Comparison of ENCODE assay signal across 8 mouse cellular contexts in the genomic region with DNA sequence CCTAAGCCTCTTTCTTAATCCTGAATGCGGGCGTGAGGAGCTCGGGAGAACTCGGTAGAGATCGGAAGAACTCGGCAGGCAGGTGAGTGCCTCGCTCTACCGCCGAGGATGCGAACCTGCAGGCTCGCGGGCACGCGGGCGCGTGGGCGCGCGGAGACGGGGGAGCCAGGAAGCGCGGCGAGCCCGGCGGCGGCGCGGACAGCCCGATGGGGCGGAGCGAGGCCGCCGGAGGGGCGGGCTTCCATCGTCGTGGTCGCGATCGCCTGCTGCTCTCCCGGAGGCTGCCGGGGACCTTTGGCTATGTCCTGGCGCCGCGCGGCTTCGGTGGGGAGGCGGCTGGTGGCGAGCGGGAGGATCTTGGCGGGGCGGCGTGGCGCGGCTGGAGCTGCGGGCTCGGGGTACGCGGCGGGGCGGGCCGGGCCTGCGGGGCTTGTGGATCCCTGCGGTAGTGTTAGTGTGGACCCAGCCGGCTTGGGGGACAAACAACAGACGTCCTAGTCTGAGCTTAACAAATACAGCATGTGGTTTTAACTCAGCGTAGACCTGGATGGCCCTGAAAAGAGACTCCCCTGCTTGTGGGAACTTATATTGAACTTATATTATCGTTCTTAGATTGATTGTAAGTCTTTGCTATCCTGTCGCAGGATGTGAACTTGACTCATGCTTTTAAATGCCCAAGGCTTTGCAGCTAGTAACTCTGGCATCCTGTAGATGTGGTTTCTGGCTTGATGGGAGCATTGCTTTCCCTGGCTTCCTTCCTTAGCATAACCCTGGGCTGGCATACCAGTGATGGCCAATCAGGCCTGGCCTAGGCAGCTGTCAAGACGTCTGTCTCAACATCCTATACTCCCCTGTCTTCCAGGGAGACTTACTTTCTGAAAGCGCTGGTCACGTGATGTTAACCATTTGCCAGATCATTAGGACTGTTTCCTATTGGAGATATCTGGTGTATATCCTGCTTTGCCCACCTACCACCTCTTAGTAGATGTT. TPM values are rescaled to one million over a fixed set of nuclear protein-coding genes. Genes with fewer than 3 reads are reported as not detected.
DNase-seq lines count a peak whose midpoint lies in the region; ATAC-seq lines count a peak whose summit lies in the region.

No protein-coding gene starts in this region.

- H3K27ac ChIP-seq in hindbrain, embryonic 15.5 days (replicated peaks): peak overlapping the region; percentile 93

- WGBS in hindbrain, embryonic 15.5 days: 1% methylated on average over 51 of the region's 71 CpGs

- peaks cover 12% of the 10 kb centered on the region for H3K4me1 ChIP-seq in hindbrain, embryonic 15.5 days (replicated peaks)

- H3K9ac ChIP-seq in hindbrain, embryonic 15.5 days: peak overlapping the region; percentile 82

- DNase-seq in R1 (ENCODE audit: low read depth, low spot score): peak; percentile 87
- DNase-seq in cerebellum, postnatal 36 days: peak; percentile 97
- peak; percentile 84 to 92 for DNase-seq in frontal cortex, postnatal 36 days (ENCODE audit: low spot score in 2 of 2)
- peak; percentile 80 for DNase-seq in left cerebral cortex, adult 11 months (ENCODE audit: low spot score)
- peak; percentile 91 to 93 for DNase-seq in lung, postnatal 4 days
- peak; percentile 67 for DNase-seq in retina, postnatal 7 days (ENCODE audit: low read depth, low spot score)
- DNase-seq in urinary bladder, adult 2 months (ENCODE audit: low spot score): peak; percentile 80

- H3K36me3 ChIP-seq in hindbrain, embryonic 15.5 days: peaks cover 10% of the 10 kb centered on the region

- H3K9me3 ChIP-seq in hindbrain, embryonic 15.5 days: no peaks in the 10 kb centered on the region

- peak overlapping the region; percentile 75 for H3K4me3 ChIP-seq in hindbrain, embryonic 15.5 days

- ATAC-seq in hindbrain, embryonic 15.5 days (ENCODE audit: low FRiP score, low read depth): peak; percentile 95

- peak overlapping the region; percentile 63 for H3K4me2 ChIP-seq in hindbrain, embryonic 15.5 days

- no peaks in the 10 kb centered on the region for H3K27me3 ChIP-seq in hindbrain, embryonic 15.5 days

RNA-seq across cellular contexts. Expression of gene Glrx2, which starts 23.5 kb away (rescaled TPM):
- 118 and 125 TPM in 2 replicates for polyA plus RNA-seq in hindbrain, embryonic 15.5 days (2015; fragmentation: Nextera tagmentation; extraction: Ambion mirVana)
- polyA plus RNA-seq in urinary bladder, adult 2 months (2012; rRNA removed): 48.5 and 52.5 TPM in 2 replicates

RNA-seq across cellular contexts. Expression of gene Cdc73, which starts 37.0 kb away (rescaled TPM):
- polyA plus RNA-seq in hindbrain, embryonic 15.5 days (2015; fragmentation: Nextera tagmentation; extraction: Ambion mirVana): 18.5 and 19.1 TPM in 2 replicates
- polyA plus RNA-seq in urinary bladder, adult 2 months (2012; rRNA removed): 18.5 and 19.4 TPM in 2 replicates

RNA-seq across cellular contexts. Expression of gene Trove2, which starts 37.2 kb away (rescaled TPM):
- polyA plus RNA-seq in hindbrain, embryonic 15.5 days (2015; fragmentation: Nextera tagmentation; extraction: Ambion mirVana): 29.0 and 29.3 TPM in 2 replicates
- 7.7 and 10.3 TPM in 2 replicates for polyA plus RNA-seq in urinary bladder, adult 2 months (2012; rRNA removed)

RNA-seq across cellular contexts. Expression of gene Uchl5, which starts 37.4 kb away (rescaled TPM):
- 67.6 and 69.0 TPM in 2 replicates for polyA plus RNA-seq in hindbrain, embryonic 15.5 days (2015; fragmentation: Nextera tagmentation; extraction: Ambion mirVana)
- 17.1 and 18.4 TPM in 2 replicates for polyA plus RNA-seq in urinary bladder, adult 2 months (2012; rRNA removed)

Comparison
In these comparisons a context has a peak if more than half of its experiments do, and no peak if none do; other contexts are left out.
1. Peak in every context shown above with its lines: DNase-seq, ATAC-seq, H3K4me3 ChIP-seq and H3K27ac ChIP-seq.